Mouse (Mus musculus): ENCODE data around the gene Bloc1s3. TPM values are rescaled to one million over a fixed set of nuclear protein-coding genes. Genes with fewer than 3 reads are reported as not detected.
A peak's percentile ranks its signal among the peaks of the same experiment; 100 is the strongest.

The Bloc1s3 gene
- polyA plus RNA-seq, 1 experiment from 2014 or later: 2.7 TPM

GRCm38 (mm10) chr7:19464367-19465307 is 43.5 kb downstream of the Bloc1s3 start:
- H3K27ac ChIP-seq (ENCODE audit: low read depth, low read length): peak overlapping the region; percentile 23; the same call in 1 of the 2 replicates
- peaks cover 12% of the 10 kb centered on the region for H3K27me3 ChIP-seq (ENCODE audit: control insufficient read depth, insufficient read depth, low read length)
- no peak for DNase-seq (ENCODE audit: low spot score)
- no peak for ATAC-seq (ENCODE audit: insufficient read depth, low FRiP score, low TSS enrichment)
- no peaks in the 10 kb centered on the region for H3K4me1 ChIP-seq (ENCODE audit: control insufficient read depth, insufficient read depth, low read length)
- 10% methylated on average over 22 of the region's 22 CpGs for WGBS
- H3K9ac ChIP-seq (ENCODE audit: low read length): peak overlapping the region; percentile 7; the same call in 1 of the 2 replicates
- peak overlapping the region; percentile 10; the same call in 1 of the 2 replicates for H3K4me2 ChIP-seq (ENCODE audit: low read depth)
- H3K9me3 ChIP-seq (ENCODE audit: control insufficient read depth, low read length): no peaks in the 10 kb centered on the region
- no peaks in the 10 kb centered on the region for H3K36me3 ChIP-seq (ENCODE audit: control insufficient read depth, insufficient read depth, low read length)
- H3K4me3 ChIP-seq (ENCODE audit: low read depth, low read length): no peak overlapping the region

DNA sequence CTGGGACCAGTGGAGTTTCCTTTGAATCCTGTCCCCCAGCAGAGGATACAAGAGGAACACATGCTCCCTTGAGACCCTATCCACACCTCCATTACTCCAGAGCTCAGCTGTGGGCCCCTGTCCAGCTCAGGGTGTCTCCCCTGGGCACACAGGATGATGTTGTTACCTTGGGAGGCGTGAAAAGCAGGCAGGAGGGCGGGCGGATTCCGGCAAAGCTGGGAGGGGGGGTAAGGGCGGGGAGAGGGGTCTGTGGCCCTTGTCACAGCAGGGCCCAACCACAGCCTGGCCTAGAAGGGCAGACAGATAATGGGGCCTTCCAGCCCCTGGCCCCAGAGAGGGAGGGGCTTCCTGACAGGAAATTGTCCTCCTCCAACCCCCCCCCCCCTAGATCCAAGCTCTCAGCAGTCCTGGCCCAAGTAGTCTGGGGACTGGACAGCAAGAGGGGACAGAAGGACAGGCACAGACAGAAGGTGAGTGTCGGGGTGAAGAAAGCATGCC is 45.2 kb downstream of the Bloc1s3 start, which contains the start of gene Exoc3l2:
Gene Exoc3l2, plus strand, starts transcription at position 448 of the 498 bp plus-strand sequence.
- Histone ChIP-seq H3K27ac (ENCODE audit: low read depth, low read length) (no peak within 1 kb of the TSS), H3K9ac (ENCODE audit: low read length) (peak within 1 kb of the TSS; percentile 10; the same call in 1 of the 2 replicates), H3K4me2 (ENCODE audit: low read depth) (no peak within 1 kb of the TSS; the same call in 1 of the 2 replicates), H3K4me1 (ENCODE audit: control insufficient read depth, insufficient read depth, low read length) (no peaks in the 10 kb centered on the region; the same call in 1 of the 2 replicates), H3K27me3 (ENCODE audit: control insufficient read depth, insufficient read depth, low read length) (peaks cover 3% of the 10 kb centered on the region), H3K9me3 (ENCODE audit: control insufficient read depth, low read length) (no peaks in the 10 kb centered on the region), H3K36me3 (ENCODE audit: control insufficient read depth, insufficient read depth, low read length) (no peaks in the 10 kb centered on the region), H3K4me3 (ENCODE audit: low read depth, low read length) (no peak within 1 kb of the TSS)
- no peak for DNase-seq (ENCODE audit: low spot score)
- 16% methylated on average over 6 of the region's 6 CpGs for WGBS
- ATAC-seq (ENCODE audit: insufficient read depth, low FRiP score, low TSS enrichment): no peak

- Histone ChIP-seq H3K9ac (ENCODE audit: low read length) (no peak overlapping the region), H3K9me3 (ENCODE audit: control insufficient read depth, low read length) (no peaks in the 10 kb centered on the region), H3K4me2 (ENCODE audit: low read depth) (no peak overlapping the region), H3K4me1 (ENCODE audit: control insufficient read depth, insufficient read depth, low read length) (peaks cover 4% of the 10 kb centered on the region; the same call in 1 of the 2 replicates), H3K4me3 (ENCODE audit: low read depth, low read length) (no peak overlapping the region), H3K27ac (ENCODE audit: low read depth, low read length) (no peak overlapping the region), H3K27me3 (ENCODE audit: control insufficient read depth, insufficient read depth, low read length) (peaks cover 3% of the 10 kb centered on the region), H3K36me3 (ENCODE audit: control insufficient read depth, insufficient read depth, low read length) (no peaks in the 10 kb centered on the region)
- 50% methylated on average over 4 of the region's 4 CpGs for WGBS
- no peak for DNase-seq (ENCODE audit: low spot score)
- ATAC-seq (ENCODE audit: insufficient read depth, low FRiP score, low TSS enrichment): no peak
These were observed 45.7 kb downstream of the Bloc1s3 start for GRCm38 (mm10) chr7:19462443-19462842.

DNA sequence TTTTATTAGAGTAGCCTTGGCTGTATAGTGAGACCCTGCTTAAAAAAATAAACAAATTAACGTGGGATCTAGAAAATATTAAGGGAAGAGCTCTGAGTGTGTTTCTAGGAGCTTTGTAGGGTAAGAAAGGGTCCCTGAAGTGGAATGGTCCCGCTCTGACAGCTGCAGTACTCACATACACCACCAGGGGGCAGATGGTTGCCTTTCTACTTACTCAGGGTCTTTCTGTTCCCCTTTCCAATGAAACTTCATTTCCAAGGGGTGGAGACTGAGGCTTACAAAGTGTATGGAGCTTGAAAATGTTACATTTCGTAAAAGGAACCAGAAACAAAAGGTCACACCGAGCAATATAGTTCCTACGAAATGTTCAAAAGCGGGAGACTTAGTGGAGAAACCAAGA is 46.7 kb downstream of the Bloc1s3 start:
- WGBS: 16% methylated on average over 6 of the region's 6 CpGs
- peaks cover 7% of the 10 kb centered on the region; the same call in 1 of the 2 replicates for H3K4me1 ChIP-seq (ENCODE audit: control insufficient read depth, insufficient read depth, low read length)
- no peak for ATAC-seq (ENCODE audit: insufficient read depth, low FRiP score, low TSS enrichment)
- no peak overlapping the region for H3K27ac ChIP-seq (ENCODE audit: low read depth, low read length)
- peak; percentile 84 for DNase-seq (ENCODE audit: low spot score)
- H3K4me2 ChIP-seq (ENCODE audit: low read depth): no peak overlapping the region
- no peaks in the 10 kb centered on the region for H3K36me3 ChIP-seq (ENCODE audit: control insufficient read depth, insufficient read depth, low read length)
- H3K9ac ChIP-seq (ENCODE audit: low read length): no peak overlapping the region
- no peak overlapping the region for H3K4me3 ChIP-seq (ENCODE audit: low read depth, low read length)
- H3K9me3 ChIP-seq (ENCODE audit: control insufficient read depth, low read length): no peaks in the 10 kb centered on the region
- peaks cover 3% of the 10 kb centered on the region; the same call in 1 of the 2 replicates for H3K27me3 ChIP-seq (ENCODE audit: control insufficient read depth, insufficient read depth, low read length)

GRCm38 (mm10) chr7:19460500-19460899 is 47.7 kb downstream of the Bloc1s3 start:
- peaks cover 7% of the 10 kb centered on the region; the same call in 1 of the 2 replicates for H3K4me1 ChIP-seq (ENCODE audit: control insufficient read depth, insufficient read depth, low read length)
- peaks cover 3% of the 10 kb centered on the region; the same call in 1 of the 2 replicates for H3K27me3 ChIP-seq (ENCODE audit: control insufficient read depth, insufficient read depth, low read length)
- no peak overlapping the region for H3K27ac ChIP-seq (ENCODE audit: low read depth, low read length)
- no peak overlapping the region for H3K9ac ChIP-seq (ENCODE audit: low read length)
- ATAC-seq (ENCODE audit: insufficient read depth, low FRiP score, low TSS enrichment) (no peak), DNase-seq (ENCODE audit: low spot score) (no peak)
- no peak overlapping the region for H3K4me3 ChIP-seq (ENCODE audit: low read depth, low read length)
- no peak overlapping the region for H3K4me2 ChIP-seq (ENCODE audit: low read depth)
- WGBS: 73% methylated on average over 1 of the region's 1 CpGs
- no peaks in the 10 kb centered on the region for H3K9me3 ChIP-seq (ENCODE audit: control insufficient read depth, low read length)
- peaks cover 2% of the 10 kb centered on the region; the same call in 1 of the 2 replicates for H3K36me3 ChIP-seq (ENCODE audit: control insufficient read depth, insufficient read depth, low read length)

DNA sequence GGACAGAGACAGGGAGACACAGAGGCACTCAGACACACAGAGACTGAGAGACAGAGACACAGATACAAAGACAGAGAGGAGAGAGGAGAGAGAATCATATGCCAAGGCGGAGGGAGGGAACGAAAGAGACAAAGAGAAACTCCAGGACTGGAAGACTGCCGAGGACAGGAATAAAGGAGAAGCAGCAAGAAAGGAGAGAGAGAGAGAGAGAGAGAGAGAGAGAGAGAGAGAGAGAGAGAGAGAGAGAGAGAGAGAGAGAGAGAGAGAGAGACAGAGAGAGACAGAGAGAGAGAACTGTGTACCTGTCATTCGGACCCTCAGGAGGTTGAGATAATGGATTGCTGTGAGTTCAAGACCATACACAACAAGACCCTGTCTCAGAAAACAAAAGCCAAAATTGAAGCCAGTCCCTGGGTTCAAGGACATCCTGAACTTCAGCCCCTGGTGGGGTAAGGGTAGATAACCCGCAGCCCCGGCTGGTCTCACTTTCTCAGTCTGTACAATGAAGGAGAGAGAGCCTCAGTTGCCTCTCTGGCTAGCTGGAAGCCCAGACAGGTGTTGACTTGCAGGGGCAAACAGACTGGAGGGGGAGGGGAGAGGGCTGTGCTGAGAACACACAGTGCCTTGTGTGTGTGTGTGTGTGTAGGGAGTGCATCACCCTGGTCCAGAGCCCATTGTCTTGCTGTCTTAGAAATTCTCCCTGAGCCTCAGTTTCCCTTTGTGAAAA is 48.9 kb downstream of the Bloc1s3 start:
- Histone ChIP-seq H3K4me1 (ENCODE audit: control insufficient read depth, insufficient read depth, low read length) (peaks cover 7% of the 10 kb centered on the region; the same call in 1 of the 2 replicates), H3K9me3 (ENCODE audit: control insufficient read depth, low read length) (no peaks in the 10 kb centered on the region), H3K9ac (ENCODE audit: low read length) (peak overlapping the region; percentile 54), H3K4me3 (ENCODE audit: low read depth, low read length) (peak overlapping the region; percentile 99), H3K27me3 (ENCODE audit: control insufficient read depth, insufficient read depth, low read length) (no peaks in the 10 kb centered on the region; the same call in 1 of the 2 replicates), H3K36me3 (ENCODE audit: control insufficient read depth, insufficient read depth, low read length) (peaks cover 2% of the 10 kb centered on the region; the same call in 1 of the 2 replicates), H3K4me2 (ENCODE audit: low read depth) (peak overlapping the region; percentile 96), H3K27ac (ENCODE audit: low read depth, low read length) (peak overlapping the region; percentile 42)
- DNase-seq (ENCODE audit: low spot score) (no peak), ATAC-seq (ENCODE audit: insufficient read depth, low FRiP score, low TSS enrichment) (no peak)
- 33% methylated on average over 6 of the region's 6 CpGs for WGBS

- Histone ChIP-seq H3K27me3 (ENCODE audit: control insufficient read depth, insufficient read depth, low read length) (no peaks in the 10 kb centered on the region), H3K4me1 (ENCODE audit: control insufficient read depth, insufficient read depth, low read length) (peaks cover 7% of the 10 kb centered on the region; the same call in 1 of the 2 replicates), H3K36me3 (ENCODE audit: control insufficient read depth, insufficient read depth, low read length) (peaks cover 2% of the 10 kb centered on the region; the same call in 1 of the 2 replicates), H3K9me3 (ENCODE audit: control insufficient read depth, low read length) (no peaks in the 10 kb centered on the region), H3K9ac (ENCODE audit: low read length) (peak within 1 kb of the TSS; percentile 79), H3K4me3 (ENCODE audit: low read depth, low read length) (peak within 1 kb of the TSS; percentile 99), H3K4me2 (ENCODE audit: low read depth) (peak within 1 kb of the TSS; percentile 96), H3K27ac (ENCODE audit: low read depth, low read length) (peak within 1 kb of the TSS; percentile 70)
- ATAC-seq (ENCODE audit: insufficient read depth, low FRiP score, low TSS enrichment) (peak; percentile 83), DNase-seq (ENCODE audit: low spot score) (peak; percentile 92)
- WGBS: under 1% methylated on average over 21 of the region's 42 CpGs
These were observed 49.5 kb downstream of the Bloc1s3 start, which contains the start of gene Mark4 for GRCm38 (mm10) chr7:19458591-19459111. Gene Mark4 (minus strand): TSS chr7:19458821.

DNA sequence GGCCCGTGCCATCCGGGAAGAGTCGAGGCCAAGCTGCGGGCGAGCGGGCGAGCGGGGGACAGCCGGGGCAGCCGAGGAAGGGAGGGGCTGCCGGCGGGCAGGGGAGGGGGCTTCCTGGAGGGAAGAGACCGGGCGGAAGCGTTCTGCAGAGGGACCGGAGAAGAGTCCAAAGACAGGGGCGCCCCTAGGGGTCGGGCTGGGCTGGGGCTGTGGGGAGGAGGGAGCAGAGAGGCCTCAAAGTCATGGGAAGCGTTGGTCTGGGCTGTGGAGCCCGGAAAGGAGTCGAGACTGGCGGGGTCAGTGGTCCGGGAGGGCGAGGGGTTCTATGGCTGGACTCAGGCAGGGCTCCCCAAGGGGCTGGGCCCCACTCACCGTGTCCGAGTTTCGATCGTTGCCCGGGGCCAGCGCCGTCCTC is 50.1 kb downstream of the Bloc1s3 start:
- WGBS: under 1% methylated on average over 22 of the region's 31 CpGs
- ATAC-seq (ENCODE audit: insufficient read depth, low FRiP score, low TSS enrichment) (peak; percentile 82), DNase-seq (ENCODE audit: low spot score) (peak; percentile 86)

More for the DNA sequence above, 50.1 kb downstream of the Bloc1s3 start:
- H3K27me3 ChIP-seq (ENCODE audit: control insufficient read depth, insufficient read depth, low read length): no peaks in the 10 kb centered on the region
- no peaks in the 10 kb centered on the region for H3K9me3 ChIP-seq (ENCODE audit: control insufficient read depth, low read length)
- peak overlapping the region; percentile 70; the same call in 1 of the 2 replicates for H3K27ac ChIP-seq (ENCODE audit: low read depth, low read length)
- H3K4me3 ChIP-seq (ENCODE audit: low read depth, low read length): peak overlapping the region; percentile 99
- H3K4me2 ChIP-seq (ENCODE audit: low read depth): peak overlapping the region; percentile 96
- peaks cover 2% of the 10 kb centered on the region; the same call in 1 of the 2 replicates for H3K36me3 ChIP-seq (ENCODE audit: control insufficient read depth, insufficient read depth, low read length)
- H3K4me1 ChIP-seq (ENCODE audit: control insufficient read depth, insufficient read depth, low read length): peaks cover 7% of the 10 kb centered on the region; the same call in 1 of the 2 replicates
- peak overlapping the region; percentile 79 for H3K9ac ChIP-seq (ENCODE audit: low read length)

Data from neural tube, embryonic 11.5 days (tissue).